51 mouse cellular contexts compared by ENCODE assay signal in genomic region chr4:116208891-116209290, GRCm38 (mm10). TPM values are rescaled to one million over a fixed set of nuclear protein-coding genes. Genes with fewer than 3 reads are reported as not detected.
"Had no signal": no experiment of that assay in that cellular context is flagged by ENCODE, and none has a peak within 500 bp of the region (broad histone marks: within the 10 kb centered on the region; RNA-seq: fewer than 3 reads in every experiment).

No protein-coding gene starts in this region.

- H3K36me3 ChIP-seq: heart, embryonic 10.5 days; heart, embryonic 12.5 days; heart, embryonic 13.5 days; heart, embryonic 15.5 days; hindbrain, embryonic 12.5 days; hindbrain, embryonic 13.5 days; hindbrain, embryonic 15.5 days; intestine, embryonic 15.5 days; kidney, embryonic 15.5 days had no signal

- H3K27me3 ChIP-seq: heart, embryonic 12.5 days; heart, embryonic 13.5 days; heart, embryonic 15.5 days; hindbrain, embryonic 12.5 days; hindbrain, embryonic 13.5 days; hindbrain, embryonic 15.5 days; intestine, embryonic 15.5 days; kidney, embryonic 15.5 days had no signal

- H3K27ac ChIP-seq: heart, embryonic 10.5 days; heart, embryonic 13.5 days; heart, embryonic 15.5 days; hindbrain, embryonic 12.5 days; hindbrain, embryonic 13.5 days; hindbrain, embryonic 14.5 days; hindbrain, embryonic 15.5 days; hindbrain, postnatal 0 days; intestine, embryonic 15.5 days; kidney, embryonic 15.5 days; kidney, postnatal 0 days; layer of hippocampus, adult 2 months; left cerebral cortex, adult 2 months had no signal

- H3K4me1 ChIP-seq: heart, embryonic 12.5 days; heart, embryonic 13.5 days; heart, embryonic 15.5 days; hindbrain, embryonic 12.5 days; hindbrain, embryonic 13.5 days; hindbrain, embryonic 15.5 days; intestine, embryonic 15.5 days; kidney, embryonic 15.5 days had no signal

- H3K9me3 ChIP-seq: heart, embryonic 10.5 days; heart, embryonic 12.5 days; heart, embryonic 13.5 days; heart, embryonic 15.5 days; hindbrain, embryonic 12.5 days; hindbrain, embryonic 13.5 days; hindbrain, embryonic 15.5 days; intestine, embryonic 15.5 days; kidney, embryonic 15.5 days had no signal

- H3K4me2 ChIP-seq: heart, embryonic 11.5 days; heart, embryonic 12.5 days; heart, embryonic 13.5 days; heart, embryonic 15.5 days; hindbrain, embryonic 12.5 days; hindbrain, embryonic 13.5 days; hindbrain, embryonic 14.5 days; hindbrain, embryonic 15.5 days; intestine, embryonic 15.5 days; kidney, embryonic 15.5 days had no signal

- H3K4me3 ChIP-seq: heart, embryonic 10.5 days; heart, embryonic 12.5 days; heart, embryonic 13.5 days; heart, embryonic 15.5 days; hindbrain, embryonic 12.5 days; hindbrain, embryonic 13.5 days; hindbrain, embryonic 15.5 days; intestine, embryonic 15.5 days; kidney, embryonic 15.5 days; layer of hippocampus, adult 2 months; left cerebral cortex, adult 2 months had no signal

- H3K9ac ChIP-seq: heart, embryonic 12.5 days; heart, embryonic 13.5 days; heart, embryonic 15.5 days; hindbrain, embryonic 12.5 days; hindbrain, embryonic 13.5 days; hindbrain, embryonic 14.5 days; hindbrain, embryonic 15.5 days; intestine, embryonic 15.5 days; kidney, embryonic 15.5 days had no signal

- DNase-seq: heart, postnatal 10 days; heart, postnatal 14 days; heart, postnatal 36 days; heart, postnatal 4 days; kidney, adult 11 months; kidney, adult 18-20 months; kidney, adult 2 months; kidney, adult 8-10 months; kidney, adult 9 months; kidney, postnatal 10 days; kidney, postnatal 14 days; kidney, postnatal 25 days; kidney, postnatal 36 days; kidney, postnatal 4 days; layer of hippocampus, adult 9-11 months; layer of hippocampus, postnatal 36 days had no signal

- ATAC-seq: hindbrain, embryonic 16.5 days; hindbrain, postnatal 0 days; inflammation-experienced regulatory T-cells, adult 6 months; intestine, embryonic 15.5 days; intestine, postnatal 0 days had no signal

RNA-seq across cellular contexts. Expression of gene Gm49337, which starts 35.7 kb away (rescaled TPM):
- total RNA-seq: heart, postnatal 36 days; hematopoietic stem cell, adult 5-6 weeks; hindbrain, postnatal 0 days; layer of hippocampus, postnatal 10 days had no signal
- polyA plus RNA-seq: heart, embryonic 10.5 days; heart, embryonic 11.5 days; heart, embryonic 12.5 days; heart, embryonic 13.5 days; heart, embryonic 14.5 days; heart, embryonic 15.5 days; heart, embryonic 16.5 days; heart, postnatal 0 days; hindbrain, embryonic 11.5 days; hindbrain, embryonic 12.5 days; hindbrain, embryonic 13.5 days; hindbrain, embryonic 14.5 days; hindbrain, embryonic 15.5 days; hindbrain, embryonic 16.5 days; hindbrain, postnatal 0 days; inflammation-experienced regulatory T-cells, adult 6 months; intestine, embryonic 14.5 days; intestine, embryonic 15.5 days; intestine, embryonic 16.5 days; intestine, postnatal 0 days; kidney, adult 2 months; kidney, embryonic 14.5 days; kidney, embryonic 15.5 days; kidney, embryonic 16.5 days; kidney, postnatal 0 days; large intestine, adult 2 months had no signal

RNA-seq across cellular contexts. Expression of gene 1700042G07Rik, which starts 35.7 kb away (rescaled TPM):
- total RNA-seq: heart, postnatal 10 days; heart, postnatal 14 days; heart, postnatal 25 days; heart, postnatal 36 days; heart, postnatal 4 days; hematopoietic stem cell, adult 5-6 weeks; hindbrain, postnatal 0 days; layer of hippocampus, adult 18-20 months; layer of hippocampus, adult 2 months; layer of hippocampus, adult 8-10 months; layer of hippocampus, postnatal 10 days; layer of hippocampus, postnatal 14 days; layer of hippocampus, postnatal 25 days; layer of hippocampus, postnatal 36 days; left cerebral cortex, adult 18-20 months; left cerebral cortex, adult 2 months had no signal
- polyA plus RNA-seq: heart, embryonic 10.5 days; heart, embryonic 11.5 days; heart, embryonic 12.5 days; heart, embryonic 13.5 days; heart, embryonic 14.5 days; heart, embryonic 15.5 days; heart, embryonic 16.5 days; heart, postnatal 0 days; hindbrain, embryonic 11.5 days; hindbrain, embryonic 12.5 days; hindbrain, embryonic 13.5 days; hindbrain, embryonic 14.5 days; hindbrain, embryonic 15.5 days; hindbrain, embryonic 16.5 days; hindbrain, postnatal 0 days; inflammation-experienced regulatory T-cells, adult 6 months; intestine, embryonic 14.5 days; intestine, embryonic 15.5 days; intestine, embryonic 16.5 days; intestine, postnatal 0 days; kidney, adult 2 months; kidney, embryonic 14.5 days; kidney, embryonic 15.5 days; kidney, embryonic 16.5 days; kidney, postnatal 0 days; large intestine, adult 2 months had no signal

RNA-seq across cellular contexts. Expression of gene Tspan1, which starts 41.5 kb away (rescaled TPM):
- total RNA-seq: heart, postnatal 25 days; heart, postnatal 36 days; heart, postnatal 4 days; hematopoietic stem cell, adult 5-6 weeks; layer of hippocampus, adult 18-20 months; layer of hippocampus, adult 8-10 months; layer of hippocampus, postnatal 14 days; layer of hippocampus, postnatal 25 days; layer of hippocampus, postnatal 36 days; left cerebral cortex, adult 2 months had no signal
- polyA plus RNA-seq: heart, embryonic 11.5 days; heart, embryonic 12.5 days; heart, postnatal 0 days; hindbrain, embryonic 11.5 days; inflammation-experienced regulatory T-cells, adult 6 months had no signal
